Mouse (Mus musculus): Measurements from ENCODE around the gene Efr3b.
"Not testable (repeated sequence)": the region's sequence is repeated elsewhere in the genome, so short reads cannot be mapped to it uniquely, and the experiment has no call there.

Efr3b gene

GRCm38 (mm10) chr12:3981350-3982131 is 57.2 kb downstream of the Efr3b start:
- peak; percentile 86 for DNase-seq (ENCODE audit: low spot score)

- DNase-seq (ENCODE audit: low spot score): no peak
These were observed 57.7 kb downstream of the Efr3b start for GRCm38 (mm10) chr12:3980991-3981349.

GRCm38 (mm10) chr12:3973169-3973568 is 65.5 kb downstream of the Efr3b start:
- not testable (repeated sequence) for DNase-seq (ENCODE audit: low spot score)

GRCm38 (mm10) chr12:3968380-3968779 is 70.3 kb downstream of the Efr3b start:
- no peak for DNase-seq (ENCODE audit: low spot score)

GRCm38 (mm10) chr12:3967196-3967595 is 71.5 kb downstream of the Efr3b start:
- DNase-seq (ENCODE audit: low spot score): no peak

GRCm38 (mm10) chr12:3960553-3960952 is 78.2 kb downstream of the Efr3b start:
- DNase-seq (ENCODE audit: low spot score): no peak

- DNase-seq (ENCODE audit: low spot score): peak; percentile 94
These were observed 78.7 kb downstream of the Efr3b start for GRCm38 (mm10) chr12:3959791-3960543.

- peak; percentile 66 for DNase-seq (ENCODE audit: low spot score)
These were observed 82.4 kb downstream of the Efr3b start for GRCm38 (mm10) chr12:3956351-3956750.

GRCm38 (mm10) chr12:3955371-3955770 is 83.3 kb downstream of the Efr3b start:
- peak; percentile 70 for DNase-seq (ENCODE audit: low spot score)

GRCm38 (mm10) chr12:3954651-3955050 is 84.1 kb downstream of the Efr3b start, which contains the start of gene Pomc:
Pomc (plus strand) TSS chr12:3954951.
- no peak for DNase-seq (ENCODE audit: low spot score)

- no peak for DNase-seq (ENCODE audit: low spot score)
These were observed 91.2 kb downstream of the Efr3b start for GRCm38 (mm10) chr12:3947503-3947902.

GRCm38 (mm10) chr12:3944454-3945073 is 94.2 kb downstream of the Efr3b start:
- no peak for DNase-seq (ENCODE audit: low spot score)

GRCm38 (mm10) chr12:3942026-3942425 is 96.7 kb downstream of the Efr3b start:
- DNase-seq (ENCODE audit: low spot score): peak; percentile 50

GRCm38 (mm10) chr12:3930090-3930865 is 108.4 kb downstream of the Efr3b start:
- DNase-seq (ENCODE audit: low spot score): not testable (repeated sequence)

- peak; percentile 37 for DNase-seq (ENCODE audit: low spot score)
These were observed 109.9 kb downstream of the Efr3b start for GRCm38 (mm10) chr12:3928841-3929240.

GRCm38 (mm10) chr12:3926127-3926526 is 112.6 kb downstream of the Efr3b start:
- peak; percentile 85 for DNase-seq (ENCODE audit: low spot score)

- no peak for DNase-seq (ENCODE audit: low spot score)
These were observed 119.3 kb downstream of the Efr3b start for GRCm38 (mm10) chr12:3919423-3919822.

GRCm38 (mm10) chr12:3918577-3918976 is 120.1 kb downstream of the Efr3b start:
- DNase-seq (ENCODE audit: low spot score): no peak

- DNase-seq (ENCODE audit: low spot score): peak; percentile 29
These were observed 120.9 kb downstream of the Efr3b start for GRCm38 (mm10) chr12:3917668-3918341.

GRCm38 (mm10) chr12:3915852-3916251 is 122.9 kb downstream of the Efr3b start:
- no peak for DNase-seq (ENCODE audit: low spot score)

All from retina, embryonic 14.5 days (tissue).